Mouse (Mus musculus): ENCODE data around the gene Rasal1.

GRCm38 (mm10) chr5:120686749-120687483 is 38.3 kb downstream of the Rasal1 start:
- no peak for TF ChIP-seq CTCF (IDR thresholded peaks at IDR 0.05)
- no peak for TF ChIP-seq POLR2A (IDR thresholded peaks at IDR 0.05; ENCODE audit: insufficient read depth, low read depth, low read length)
- no peak for TF ChIP-seq EP300 (IDR thresholded peaks at IDR 0.05; ENCODE audit: insufficient read depth, low read depth, low read length)

Measured in heart, adult 2 months (tissue).